Comparison of ENCODE assay signal across 8 mouse cellular contexts in the genomic region with DNA sequence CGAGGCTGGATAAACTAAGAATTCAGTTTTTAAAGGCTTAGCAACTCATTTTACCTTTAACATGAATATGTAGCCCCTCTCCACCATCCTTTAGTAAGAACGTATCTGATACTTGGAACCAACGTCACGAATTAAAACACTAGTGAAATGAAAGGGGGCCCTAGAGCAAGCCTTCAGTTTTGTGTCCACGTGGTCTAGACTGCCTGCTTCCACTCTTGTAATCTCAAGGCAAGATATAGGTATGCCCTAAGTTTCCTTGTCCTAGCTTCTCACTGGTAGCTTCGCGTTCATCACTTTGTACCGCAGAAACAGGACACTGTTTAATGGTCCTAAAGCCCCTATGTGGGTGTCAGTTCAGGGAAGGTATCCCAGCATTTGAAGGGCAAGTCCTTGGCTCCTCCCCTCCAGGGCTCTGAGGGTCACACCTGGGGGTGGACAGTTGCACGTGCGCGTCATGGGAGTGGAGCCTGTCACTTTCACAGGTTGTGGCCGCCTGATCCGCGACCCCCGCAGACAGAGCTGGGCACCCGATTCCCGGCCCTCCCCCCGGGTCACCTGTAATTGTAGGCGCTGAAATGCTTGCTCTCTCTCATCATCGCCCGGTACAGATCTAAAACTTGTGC. TPM values are rescaled to one million over a fixed set of nuclear protein-coding genes. Genes with fewer than 3 reads are reported as not detected.
DNase-seq lines count a peak whose midpoint lies in the region; ATAC-seq and TF ChIP-seq lines count a peak whose summit lies in the region.

No protein-coding gene starts in this region.

- H3K4me2 ChIP-seq in embryonic facial prominence, embryonic 13.5 days = peak overlapping the region; percentile 93
- H3K4me2 ChIP-seq in heart, embryonic 11.5 days = peak overlapping the region; percentile 91
- peak overlapping the region; percentile 82 for H3K4me2 ChIP-seq in kidney, postnatal 0 days (ENCODE audit: low read length)
- peak overlapping the region; percentile 89 for H3K4me2 ChIP-seq in liver, embryonic 13.5 days
- H3K4me2 ChIP-seq in neural tube, embryonic 11.5 days (ENCODE audit: low read depth) = peak overlapping the region; percentile 73
- peak overlapping the region; percentile 85 for H3K4me2 ChIP-seq in stomach, postnatal 0 days (replicated peaks; ENCODE audit: low read depth)

- H3K9me3 ChIP-seq in embryonic facial prominence, embryonic 13.5 days = no peaks in the 10 kb centered on the region
- no peaks in the 10 kb centered on the region for H3K9me3 ChIP-seq in heart, embryonic 11.5 days (replicated peaks; ENCODE audit: control insufficient read depth, low read length)
- H3K9me3 ChIP-seq in kidney, postnatal 0 days (replicated peaks; ENCODE audit: low read length) = no peaks in the 10 kb centered on the region
- H3K9me3 ChIP-seq in liver, embryonic 13.5 days (replicated peaks) = no peaks in the 10 kb centered on the region
- H3K9me3 ChIP-seq in neural tube, embryonic 11.5 days (ENCODE audit: control insufficient read depth, low read length) = no peaks in the 10 kb centered on the region
- no peaks in the 10 kb centered on the region for H3K9me3 ChIP-seq in stomach, postnatal 0 days (ENCODE audit: control insufficient read depth, low read length)

- 7% methylated on average over 21 of the region's 21 CpGs for WGBS in embryonic facial prominence, embryonic 13.5 days
- WGBS in heart, embryonic 11.5 days (ENCODE audit: insufficient replicate concordance) = 7% methylated on average over 21 of the region's 21 CpGs
- WGBS in kidney, postnatal 0 days = 6% methylated on average over 21 of the region's 21 CpGs
- 4% methylated on average over 21 of the region's 21 CpGs for WGBS in liver, embryonic 13.5 days (ENCODE audit: insufficient replicate concordance)
- WGBS in neural tube, embryonic 11.5 days = 9% methylated on average over 21 of the region's 21 CpGs
- 6% methylated on average over 21 of the region's 21 CpGs for WGBS in stomach, postnatal 0 days

- DNase-seq in 3T3-L1 (ENCODE audit: low read depth, low spot score) = peak; percentile 47
- DNase-seq in adrenal gland, postnatal 25 days = peak; percentile 29
- DNase-seq in kidney, postnatal 0 days (ENCODE audit: low spot score) = peak; percentile 25
- peak; percentile 61 for DNase-seq in liver, embryonic 13.5 days
- DNase-seq in neural tube, embryonic 11.5 days (ENCODE audit: low spot score) = no peak
- DNase-seq in stomach, postnatal 0 days (ENCODE audit: low spot score) = peak; percentile 56

- no peaks in the 10 kb centered on the region for H3K36me3 ChIP-seq in embryonic facial prominence, embryonic 13.5 days
- H3K36me3 ChIP-seq in heart, embryonic 11.5 days (ENCODE audit: control insufficient read depth, insufficient read depth, low read length) = no peaks in the 10 kb centered on the region
- no peaks in the 10 kb centered on the region for H3K36me3 ChIP-seq in kidney, postnatal 0 days (ENCODE audit: insufficient read depth, low read length)
- no peaks in the 10 kb centered on the region for H3K36me3 ChIP-seq in liver, embryonic 13.5 days
- H3K36me3 ChIP-seq in neural tube, embryonic 11.5 days (ENCODE audit: control insufficient read depth, insufficient read depth, low read length) = no peaks in the 10 kb centered on the region
- H3K36me3 ChIP-seq in stomach, postnatal 0 days (ENCODE audit: control insufficient read depth, insufficient read depth, low read length) = no peaks in the 10 kb centered on the region

- H3K9ac ChIP-seq in embryonic facial prominence, embryonic 13.5 days = peak overlapping the region; percentile 77
- peak overlapping the region; percentile 87 for H3K9ac ChIP-seq in heart, embryonic 11.5 days (ENCODE audit: low read depth, low read length)
- H3K9ac ChIP-seq in kidney, postnatal 0 days (ENCODE audit: low read depth, low read length) = peak overlapping the region; percentile 80
- peak overlapping the region; percentile 81 for H3K9ac ChIP-seq in liver, embryonic 13.5 days
- peak overlapping the region; percentile 71 for H3K9ac ChIP-seq in neural tube, embryonic 11.5 days (ENCODE audit: low read length)
- H3K9ac ChIP-seq in stomach, postnatal 0 days (ENCODE audit: low read length) = peak overlapping the region; percentile 68

- ATAC-seq in embryonic facial prominence, embryonic 13.5 days (ENCODE audit: insufficient number of reproducible peaks, insufficient read depth, low FRiP score, low TSS enrichment, low read depth) = no peak
- ATAC-seq in heart, embryonic 11.5 days (replicated peaks; ENCODE audit: insufficient number of reproducible peaks, low FRiP score, low TSS enrichment) = peak; percentile 44; the same call in 1 of the 2 replicates
- 0 out of 2 replicates have a peak, but pooled peaks have one; percentile 12 for ATAC-seq in kidney, postnatal 0 days (replicated peaks; ENCODE audit: low FRiP score, low read depth)
- peak; percentile 29; the same call in 1 of the 2 replicates for ATAC-seq in liver, embryonic 13.5 days (ENCODE audit: low read depth)
- peak; percentile 3; the same call in 1 of the 2 replicates for ATAC-seq in neural tube, embryonic 11.5 days (ENCODE audit: insufficient read depth, low FRiP score, low TSS enrichment)
- ATAC-seq in stomach, postnatal 0 days (ENCODE audit: low FRiP score, low TSS enrichment) = no peak

- TF ChIP-seq CTCF in kidney, postnatal 0 days (IDR thresholded peaks at IDR 0.05; ENCODE audit: low read depth) = no peak
- TF ChIP-seq CTCF in stomach, postnatal 0 days (IDR thresholded peaks at IDR 0.05; ENCODE audit: low read depth) = no peak

- peak overlapping the region; percentile 72 for H3K4me3 ChIP-seq in embryonic facial prominence, embryonic 13.5 days
- H3K4me3 ChIP-seq in heart, embryonic 11.5 days (ENCODE audit: low read depth, low read length) = peak overlapping the region; percentile 78
- H3K4me3 ChIP-seq in kidney, postnatal 0 days (replicated peaks; ENCODE audit: low read depth, low read length) = peak overlapping the region; percentile 82
- peak overlapping the region; percentile 72 for H3K4me3 ChIP-seq in liver, embryonic 13.5 days (replicated peaks)
- H3K4me3 ChIP-seq in neural tube, embryonic 11.5 days (ENCODE audit: low read depth, low read length) = peak overlapping the region; percentile 68
- peak overlapping the region; percentile 60 for H3K4me3 ChIP-seq in stomach, postnatal 0 days (ENCODE audit: low read depth, low read length)

- H3K4me1 ChIP-seq in embryonic facial prominence, embryonic 13.5 days = peaks cover 9% of the 10 kb centered on the region
- H3K4me1 ChIP-seq in heart, embryonic 11.5 days (ENCODE audit: control insufficient read depth, insufficient read depth, low read length) = peaks cover 6% of the 10 kb centered on the region
- no peaks in the 10 kb centered on the region; the same call in 1 of the 2 replicates for H3K4me1 ChIP-seq in kidney, postnatal 0 days (replicated peaks; ENCODE audit: insufficient read depth, low read length)
- peaks cover 46% of the 10 kb centered on the region for H3K4me1 ChIP-seq in liver, embryonic 13.5 days (replicated peaks)
- H3K4me1 ChIP-seq in neural tube, embryonic 11.5 days (ENCODE audit: control insufficient read depth, insufficient read depth, low read length) = no peaks in the 10 kb centered on the region
- 0 out of 2 replicates have a peak, but pooled peaks cover 2% of the 10 kb centered on the region for H3K4me1 ChIP-seq in stomach, postnatal 0 days (replicated peaks; ENCODE audit: control insufficient read depth, insufficient read depth)

- TF ChIP-seq EP300 in stomach, postnatal 0 days (optimal IDR thresholded peaks at IDR 0.05) = no peak

- H3K27me3 ChIP-seq in embryonic facial prominence, embryonic 13.5 days = no peaks in the 10 kb centered on the region
- H3K27me3 ChIP-seq in heart, embryonic 11.5 days (ENCODE audit: control insufficient read depth, insufficient read depth, low read length) = no peaks in the 10 kb centered on the region
- no peaks in the 10 kb centered on the region for H3K27me3 ChIP-seq in kidney, postnatal 0 days (ENCODE audit: insufficient read depth, low read length)
- H3K27me3 ChIP-seq in liver, embryonic 13.5 days = no peaks in the 10 kb centered on the region
- no peaks in the 10 kb centered on the region for H3K27me3 ChIP-seq in neural tube, embryonic 11.5 days (ENCODE audit: control insufficient read depth, insufficient read depth, low read length)
- H3K27me3 ChIP-seq in stomach, postnatal 0 days (ENCODE audit: control insufficient read depth, insufficient read depth, low read length) = no peaks in the 10 kb centered on the region

- H3K27ac ChIP-seq in embryonic facial prominence, embryonic 13.5 days = no peak overlapping the region
- peak overlapping the region; percentile 98 for H3K27ac ChIP-seq in heart, embryonic 11.5 days (ENCODE audit: low read depth, low read length)
- H3K27ac ChIP-seq in kidney, postnatal 0 days = peak overlapping the region; percentile 96; the same call in 1 of the 2 replicates
- H3K27ac ChIP-seq in liver, embryonic 13.5 days = peak overlapping the region; percentile 91
- no peak overlapping the region for H3K27ac ChIP-seq in neural tube, embryonic 11.5 days (ENCODE audit: low read depth, low read length)
- H3K27ac ChIP-seq in stomach, postnatal 0 days (replicated peaks) = peak overlapping the region; percentile 95; the same call in 1 of the 2 replicates

RNA-seq across cellular contexts. Expression of a gene that starts 0.6 kb away (rescaled TPM):
- total RNA-seq in adrenal gland, postnatal 25 days (2021) = 94.8 and 97.4 TPM in 2 replicates
- polyA plus RNA-seq in embryonic facial prominence, embryonic 13.5 days (2015; fragmentation: Nextera tagmentation; extraction: Ambion mirVana) = 34.6 and 37.0 TPM in 2 replicates
- polyA plus RNA-seq in heart, embryonic 11.5 days (2014; fragmentation: Nextera tagmentation; extraction: Ambion mirVana) = 42.7 and 43.4 TPM in 2 replicates
- 47.0 and 54.7 TPM in 2 replicates for polyA plus RNA-seq in kidney, postnatal 0 days (2015; fragmentation: Nextera tagmentation; extraction: Ambion mirVana)
- 27.4 and 31.4 TPM in 2 replicates for polyA plus RNA-seq in liver, embryonic 13.5 days (2015; fragmentation: Nextera tagmentation; extraction: Ambion mirVana)
- 22.3 and 26.6 TPM in 2 replicates for polyA plus RNA-seq in neural tube, embryonic 11.5 days (2014; fragmentation: Nextera tagmentation; extraction: Ambion mirVana)
- polyA plus RNA-seq in stomach, postnatal 0 days (2015; fragmentation: Nextera tagmentation; extraction: Ambion mirVana) = 31.7 and 35.8 TPM in 2 replicates

RNA-seq across cellular contexts. Expression of a gene that starts 0.7 kb away (rescaled TPM):
- 20.7 and 22.9 TPM in 2 replicates for total RNA-seq in adrenal gland, postnatal 25 days (2021)
- 24.5 and 25.3 TPM in 2 replicates for polyA plus RNA-seq in embryonic facial prominence, embryonic 13.5 days (2015; fragmentation: Nextera tagmentation; extraction: Ambion mirVana)
- 23.4 and 26.8 TPM in 2 replicates for polyA plus RNA-seq in heart, embryonic 11.5 days (2014; fragmentation: Nextera tagmentation; extraction: Ambion mirVana)
- 34.6 and 36.0 TPM in 2 replicates for polyA plus RNA-seq in kidney, postnatal 0 days (2015; fragmentation: Nextera tagmentation; extraction: Ambion mirVana)
- polyA plus RNA-seq in liver, embryonic 13.5 days (2015; fragmentation: Nextera tagmentation; extraction: Ambion mirVana) = 27.1 and 27.8 TPM in 2 replicates
- polyA plus RNA-seq in neural tube, embryonic 11.5 days (2014; fragmentation: Nextera tagmentation; extraction: Ambion mirVana) = 21.7 and 21.8 TPM in 2 replicates
- 20.7 and 20.9 TPM in 2 replicates for polyA plus RNA-seq in stomach, postnatal 0 days (2015; fragmentation: Nextera tagmentation; extraction: Ambion mirVana)

Comparison
In these comparisons a context has a peak if more than half of its experiments do, and no peak if none do; other contexts are left out.
1. ATAC-seq: peak in heart, embryonic 11.5 days (single experiment), kidney, postnatal 0 days (single experiment), liver, embryonic 13.5 days (single experiment) and neural tube, embryonic 11.5 days (single experiment); none in embryonic facial prominence, embryonic 13.5 days (single experiment) and stomach, postnatal 0 days (single experiment).
2. H3K27ac ChIP-seq: peak in heart, embryonic 11.5 days (single experiment), kidney, postnatal 0 days (single experiment), liver, embryonic 13.5 days (single experiment) and stomach, postnatal 0 days (single experiment); none in embryonic facial prominence, embryonic 13.5 days (single experiment) and neural tube, embryonic 11.5 days (single experiment).
3. Peak in every context shown above with its lines, with median percentiles within 50 percentile points of each other: H3K4me2 ChIP-seq, H3K4me3 ChIP-seq and H3K9ac ChIP-seq.